Mouse (Mus musculus) liver, embryonic 12.5 days (tissue): ENCODE results near the gene Ttyh2. TPM values are rescaled to one million over a fixed set of nuclear protein-coding genes. Genes with fewer than 3 reads are reported as not detected.

Experiments used
- ATAC-seq: fragments of 200-750 bp; cut with Nextera tagmentation; 2 replicates; pipeline ENCODE4 v1.8.0; 2017; ENCODE audit warnings: moderate number of reproducible peaks, mild to moderate bottlenecking, moderate library complexity
- H3K27ac ChIP-seq: fragments of 300-500 bp; sonication (generic); 2 replicates; pipeline ENCODE4 v1.5.1; 2016; ENCODE audit warnings: mild to moderate bottlenecking
- H3K27me3 ChIP-seq: fragments of 300-500 bp; sonication (generic); replicated peaks from 2 replicates; pipeline ENCODE4 v1.6.1; 2016; ENCODE audit warnings: mild to moderate bottlenecking, moderate library complexity
- H3K36me3 ChIP-seq: fragments of 300-500 bp; sonication (generic); 2 replicates; pipeline ENCODE4 v1.6.1; 2016; ENCODE audit warnings: mild to moderate bottlenecking, moderate library complexity
- H3K4me1 ChIP-seq: fragments of 300-500 bp; sonication (generic); 2 replicates; pipeline ENCODE4 v1.6.1; 2016
- H3K4me2 ChIP-seq: fragments of 300-500 bp; sonication (generic); 2 replicates; pipeline ENCODE4 v1.6.1; 2016; ENCODE audit warnings: mild to moderate bottlenecking, moderate library complexity
- H3K4me3 ChIP-seq: fragments of 300-500 bp; sonication (generic); 2 replicates; pipeline ENCODE4 v1.5.1; 2016; ENCODE audit warnings: mild to moderate bottlenecking, moderate library complexity
- H3K9ac ChIP-seq: fragments of 300-500 bp; sonication (generic); 2 replicates; pipeline ENCODE4 v1.6.1; 2016; ENCODE audit warnings: mild to moderate bottlenecking, moderate library complexity
- H3K9me3 ChIP-seq: fragments of 300-500 bp; sonication (generic); replicated peaks from 2 replicates; pipeline ENCODE4 v1.6.1; 2016; ENCODE audit warnings: mild to moderate bottlenecking, moderate library complexity
- WGBS: fragments of 180-500 bp; shearing (Covaris S2); methylation state at CpG from one replicate; pipeline ENCODE4 v1.1.7; 2016; ENCODE audit not compliant: insufficient replicate concordance; 5-methylcytosine and 5-hydroxymethylcytosine counted together
- polyA plus RNA-seq: library from polyadenylated mRNA; unstranded; fragments of >200 nt; fragmentation: Nextera tagmentation; extraction: Ambion mirVana; gene quantifications from 2 replicates; pipeline ENCODE4 v1.2.1, GENCODE M21; 2016

Gene Ttyh2
- polyA plus RNA-seq, 1 experiment from 2014 or later: 6.1 TPM

DNA sequence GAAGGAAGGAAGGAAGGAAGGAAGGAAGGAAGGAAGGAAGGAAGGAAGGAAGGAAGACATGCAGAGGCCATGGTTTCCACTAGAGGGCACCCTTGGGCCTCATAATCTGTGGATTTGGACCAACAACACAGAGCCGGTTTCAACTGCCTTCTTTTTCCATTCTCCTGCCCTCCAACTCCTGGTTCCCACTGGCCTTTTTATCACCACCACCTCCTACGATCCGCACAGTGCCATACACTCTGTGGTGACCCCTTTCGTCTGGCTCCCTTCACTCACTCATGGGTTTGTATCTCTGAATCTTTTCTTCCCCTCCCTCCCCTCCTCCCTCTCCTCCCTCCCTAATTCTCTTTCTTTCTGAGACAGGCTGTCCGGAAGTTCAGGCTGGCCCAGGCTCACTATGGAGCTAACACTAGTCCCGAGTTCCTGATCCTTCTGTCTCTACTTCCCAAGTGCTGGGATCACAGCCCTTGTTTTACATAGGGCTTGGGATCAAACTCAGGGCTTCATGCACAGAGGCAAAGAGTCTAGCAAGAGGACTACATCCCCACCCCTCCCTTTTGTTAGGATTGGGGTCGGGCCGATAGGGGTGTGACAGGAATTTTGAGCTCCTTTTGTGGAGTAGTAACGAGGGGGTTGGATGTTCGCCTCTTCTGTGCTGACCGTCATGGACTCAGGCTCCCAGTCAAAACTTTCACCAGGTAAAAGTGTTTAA, 61.8 kb downstream of the Ttyh2 start:
- Histone ChIP-seq H3K9me3 (no peaks in the 10 kb centered on the region), H3K36me3 (no peaks in the 10 kb centered on the region), H3K4me1 (no peaks in the 10 kb centered on the region), H3K4me2 (no peak overlapping the region), H3K27me3 (peaks cover 11% of the 10 kb centered on the region), H3K9ac (no peak overlapping the region), H3K27ac (no peak overlapping the region), H3K4me3 (no peak overlapping the region)
- 47% methylated on average over 11 of the region's 11 CpGs for WGBS
- ATAC-seq: no peak

DNA sequence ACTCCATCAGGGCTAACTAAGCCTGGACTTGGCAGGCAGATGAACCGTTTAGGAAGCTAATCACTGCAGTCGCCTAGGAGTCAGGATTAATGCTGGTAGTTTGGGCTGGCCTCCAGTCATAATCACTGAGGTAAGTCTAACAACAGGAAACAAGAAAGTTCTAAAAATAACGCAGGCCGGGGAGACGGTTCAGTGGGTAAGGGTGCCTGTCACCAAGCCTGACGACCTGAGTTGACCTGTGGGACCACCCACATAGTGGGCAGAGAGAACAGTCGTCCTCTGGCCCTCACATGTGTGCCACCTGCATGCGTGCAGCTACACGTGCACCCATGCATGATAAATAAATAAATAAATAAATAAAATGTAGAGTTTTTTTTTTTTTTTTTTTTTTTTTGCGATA, 65.4 kb downstream of the Ttyh2 start:
- H3K9ac ChIP-seq: no peak overlapping the region
- H3K4me2 ChIP-seq: no peak overlapping the region
- no peaks in the 10 kb centered on the region for H3K36me3 ChIP-seq
- 24% methylated on average over 9 of the region's 10 CpGs for WGBS
- H3K27me3 ChIP-seq: peaks cover 12% of the 10 kb centered on the region; the same call in 1 of the 2 replicates
- H3K27ac ChIP-seq: no peak overlapping the region
- no peak overlapping the region for H3K4me3 ChIP-seq
- no peaks in the 10 kb centered on the region for H3K9me3 ChIP-seq
- no peak for ATAC-seq
- H3K4me1 ChIP-seq: peaks cover 3% of the 10 kb centered on the region; the same call in 1 of the 2 replicates

DNA sequence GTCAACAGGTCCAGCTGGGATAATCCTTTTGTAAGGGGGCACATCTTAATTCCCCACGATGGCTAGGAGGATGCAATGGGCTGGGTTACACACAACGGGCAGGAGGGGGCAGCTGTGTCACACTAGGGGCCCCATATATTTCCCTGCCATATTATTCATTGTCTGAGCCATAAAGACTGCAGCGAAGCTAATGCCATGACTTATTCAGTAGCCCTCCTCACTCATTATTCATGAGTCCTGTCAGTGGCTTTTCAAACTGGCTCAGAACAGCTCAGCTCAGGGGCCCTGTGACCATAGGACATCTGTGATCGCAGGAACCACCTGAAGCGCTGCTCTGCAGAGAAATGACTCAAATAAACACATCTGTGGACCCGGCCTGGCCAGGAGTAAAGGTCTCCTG, 66.2 kb downstream of the Ttyh2 start:
- no peak overlapping the region for H3K4me2 ChIP-seq
- no peak overlapping the region for H3K4me3 ChIP-seq
- no peak overlapping the region for H3K27ac ChIP-seq
- H3K4me1 ChIP-seq: peaks cover 3% of the 10 kb centered on the region; the same call in 1 of the 2 replicates
- ATAC-seq: no peak
- 49% methylated on average over 6 of the region's 6 CpGs for WGBS
- H3K9ac ChIP-seq: no peak overlapping the region
- peaks cover 12% of the 10 kb centered on the region; the same call in 1 of the 2 replicates for H3K27me3 ChIP-seq
- H3K36me3 ChIP-seq: no peaks in the 10 kb centered on the region
- no peaks in the 10 kb centered on the region for H3K9me3 ChIP-seq

DNA sequence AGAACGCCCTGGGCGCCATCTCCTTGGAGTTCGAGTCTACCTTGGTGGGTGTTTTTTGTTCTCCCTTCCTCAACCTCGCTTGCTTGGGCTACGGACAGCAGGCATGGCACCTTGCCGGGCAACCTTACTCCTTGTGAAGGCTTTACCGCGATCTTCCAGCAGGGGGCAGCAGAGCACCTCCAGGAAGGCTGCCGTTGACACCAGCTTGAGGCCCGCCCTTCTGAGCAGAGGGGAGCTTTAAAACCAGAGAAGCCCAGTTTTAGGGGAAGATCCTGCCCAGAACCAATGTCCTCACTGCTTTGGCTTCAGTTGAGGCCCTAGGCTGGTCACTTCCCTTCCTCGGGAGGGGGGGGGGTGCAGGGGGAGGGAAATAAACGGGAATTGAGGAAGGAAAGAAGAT, 69.9 kb downstream of the Ttyh2 start:
- no peak overlapping the region for H3K9ac ChIP-seq
- H3K4me3 ChIP-seq: no peak overlapping the region
- no peak overlapping the region for H3K27ac ChIP-seq
- no peaks in the 10 kb centered on the region for H3K36me3 ChIP-seq
- no peak overlapping the region for H3K4me2 ChIP-seq
- H3K9me3 ChIP-seq: no peaks in the 10 kb centered on the region
- peaks cover 7% of the 10 kb centered on the region; the same call in 1 of the 2 replicates for H3K27me3 ChIP-seq
- peaks cover 3% of the 10 kb centered on the region; the same call in 1 of the 2 replicates for H3K4me1 ChIP-seq
- ATAC-seq: no peak
- 2% methylated on average over 12 of the region's 12 CpGs for WGBS

DNA sequence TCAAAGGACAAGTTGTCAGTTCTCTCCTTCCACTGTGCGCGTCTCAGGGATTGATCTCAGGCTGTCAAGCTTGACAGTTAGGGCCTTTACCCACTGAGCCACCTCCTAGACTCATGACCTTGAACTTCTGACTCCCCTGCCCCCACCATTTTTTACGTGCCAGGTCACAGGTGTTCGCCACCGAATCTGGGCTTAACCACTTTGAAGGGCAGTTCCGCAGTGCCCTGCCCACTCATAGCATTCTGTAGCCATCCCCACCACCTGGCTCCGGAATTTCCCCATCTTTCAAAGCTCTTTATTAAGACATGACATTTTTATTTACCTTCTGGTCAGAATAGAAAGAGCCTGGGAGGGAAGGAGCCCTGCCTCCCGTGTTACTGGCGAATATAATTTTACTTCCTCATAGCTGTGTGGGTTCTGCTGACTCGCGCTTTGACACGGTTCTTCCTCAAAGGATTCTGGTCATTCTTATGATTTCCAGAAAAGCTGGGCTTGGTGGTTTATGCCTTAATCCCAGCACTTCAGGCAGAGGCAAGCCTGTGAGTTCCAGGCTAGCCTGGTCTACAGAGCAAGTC, 72.4 kb downstream of the Ttyh2 start:
- H3K4me3 ChIP-seq: no peak overlapping the region
- no peak overlapping the region for H3K27ac ChIP-seq
- H3K9ac ChIP-seq: no peak overlapping the region
- no peaks in the 10 kb centered on the region for H3K36me3 ChIP-seq
- ATAC-seq: no peak
- H3K9me3 ChIP-seq: no peaks in the 10 kb centered on the region
- H3K4me2 ChIP-seq: no peak overlapping the region
- 53% methylated on average over 12 of the region's 12 CpGs for WGBS
- H3K4me1 ChIP-seq: peaks cover 3% of the 10 kb centered on the region; the same call in 1 of the 2 replicates
- peaks cover 7% of the 10 kb centered on the region; the same call in 1 of the 2 replicates for H3K27me3 ChIP-seq

DNA sequence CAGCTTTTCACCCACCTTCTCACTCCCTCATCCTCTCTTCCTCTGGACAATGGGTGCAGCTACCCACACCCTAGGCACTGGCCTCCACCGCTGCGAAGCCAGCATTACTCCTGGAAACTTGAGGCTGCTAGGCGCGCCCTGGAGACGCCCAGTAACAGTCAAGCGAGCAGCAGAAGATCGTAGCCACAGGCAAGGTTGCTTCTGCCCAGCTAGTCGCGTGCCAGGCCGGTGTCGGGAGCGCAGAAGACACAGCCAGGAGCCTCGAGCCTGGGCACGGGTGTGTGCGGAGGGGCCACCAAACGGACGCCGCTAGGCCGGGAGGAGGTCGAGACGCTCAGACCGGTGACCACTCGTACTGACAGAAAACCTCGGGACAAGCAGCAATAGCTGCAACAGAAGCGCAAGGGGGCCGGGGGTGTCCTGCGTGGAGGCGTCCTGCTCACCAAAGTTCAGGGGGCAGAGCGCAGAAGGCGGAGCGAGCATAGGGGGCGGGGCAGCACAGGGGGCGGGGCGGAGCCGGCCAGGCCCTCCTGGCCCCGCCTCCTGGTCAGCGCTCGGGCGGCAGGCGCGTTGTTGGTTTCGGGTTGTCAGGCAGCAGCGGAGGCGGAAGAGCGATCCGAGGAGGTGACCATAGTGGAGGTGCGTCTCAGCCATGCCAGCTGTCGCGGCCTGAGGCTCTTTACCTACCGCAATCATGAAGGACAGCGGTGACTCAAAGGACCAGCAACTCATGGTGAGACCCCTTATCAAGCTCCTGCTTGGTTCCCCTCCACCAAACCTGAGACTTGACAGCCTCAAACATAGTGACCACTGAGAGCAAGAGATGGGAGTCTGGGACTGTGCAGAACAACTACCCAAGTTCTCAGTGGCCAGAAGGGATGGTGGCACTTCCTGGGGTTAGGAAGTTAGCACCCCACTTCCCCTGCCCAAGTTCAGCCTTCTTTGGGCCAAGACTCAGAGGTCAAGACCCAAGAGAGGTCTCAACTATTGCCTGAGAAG, 89.9 kb downstream of the Ttyh2 start, which contains the start of gene Kif19a:
TSS of gene Kif19a (plus strand) at position 569 of the 999 bp plus-strand sequence.
- Histone ChIP-seq H3K27ac (no peak within 1 kb of the TSS), H3K9me3 (no peaks in the 10 kb centered on the region), H3K9ac (no peak within 1 kb of the TSS; the same call in 1 of the 2 replicates), H3K4me3 (peak within 1 kb of the TSS; percentile 49), H3K27me3 (peaks cover 64% of the 10 kb centered on the region), H3K4me1 (peaks cover 12% of the 10 kb centered on the region), H3K4me2 (peak within 1 kb of the TSS; percentile 80), H3K36me3 (no peaks in the 10 kb centered on the region)
- peak; percentile 67 for ATAC-seq
- 4% methylated on average over 51 of the region's 51 CpGs for WGBS

GRCm38 (mm10) chr11:114769911-114770310, 94.7 kb downstream of the Ttyh2 start:
- Histone ChIP-seq H3K27me3 (peaks cover 34% of the 10 kb centered on the region), H3K4me1 (peaks cover 8% of the 10 kb centered on the region), H3K36me3 (no peaks in the 10 kb centered on the region), H3K4me2 (no peak overlapping the region), H3K9ac (no peak overlapping the region), H3K27ac (no peak overlapping the region), H3K9me3 (no peaks in the 10 kb centered on the region), H3K4me3 (no peak overlapping the region)
- ATAC-seq: no peak
- WGBS: 52% methylated on average over 6 of the region's 6 CpGs

Other genes with a start within 250 kb of the Ttyh2 start
- 1,173 and 1,181 TPM in 2 replicates for gene Rpl38, start 6.9 kb upstream of the Ttyh2 start, polyA plus RNA-seq
- gene Dnaic2, start 52.0 kb downstream of the Ttyh2 start, polyA plus RNA-seq: 0.05 TPM in 1 of 2 replicates, not detected in the other
- 0.13 TPM in 1 of 2 replicates, not detected in the other for gene Kif19a, start 90.0 kb downstream of the Ttyh2 start, polyA plus RNA-seq
- gene Btbd17, start 120.5 kb downstream of the Ttyh2 start, polyA plus RNA-seq: not detected in 2 replicates
- not detected in 2 replicates for gene Gpr142, start 123.5 kb downstream of the Ttyh2 start, polyA plus RNA-seq
- gene Gprc5c, start 175.7 kb downstream of the Ttyh2 start, polyA plus RNA-seq: 14.3 TPM in 2 replicates
- gene Cd300a, start 214.6 kb downstream of the Ttyh2 start, polyA plus RNA-seq: 3.7 and 4.6 TPM in 2 replicates